In genomic region chr9:24097696-24098095, GRCm38 (mm10) we compare ENCODE assay signal across 34 mouse cellular contexts. TPM values are rescaled to one million over a fixed set of nuclear protein-coding genes. Genes with fewer than 3 reads are reported as not detected.
"Had no signal": no experiment of that assay in that cellular context is flagged by ENCODE, and none has a peak within 500 bp of the region (broad histone marks: within the 10 kb centered on the region; RNA-seq: fewer than 3 reads in every experiment).

Gene Npsr1, plus strand, starts transcription at chr9:24097996.

- H3K4me1 ChIP-seq: heart, embryonic 12.5 days; hindbrain, embryonic 13.5 days; kidney, embryonic 15.5 days; limb, embryonic 13.5 days; limb, embryonic 15.5 days; liver, embryonic 12.5 days had no signal

- H3K4me2 ChIP-seq: heart, embryonic 12.5 days; hindbrain, embryonic 13.5 days; kidney, embryonic 15.5 days; limb, embryonic 13.5 days; limb, embryonic 15.5 days; liver, embryonic 12.5 days had no signal

- DNase-seq: gastrocnemius, postnatal 14 days; gastrocnemius, postnatal 36 days; heart, adult 11 months; heart, adult 2 months; heart, postnatal 10 days; kidney, adult 11 months; kidney, adult 2 months; kidney, adult 9 months; kidney, postnatal 14 days; kidney, postnatal 36 days; layer of hippocampus, adult 9-11 months; layer of hippocampus, postnatal 36 days; left cerebral cortex, postnatal 4 days had no signal

- H3K9me3 ChIP-seq: heart, embryonic 12.5 days; hindbrain, embryonic 13.5 days; kidney, embryonic 15.5 days; limb, embryonic 13.5 days; limb, embryonic 15.5 days; liver, embryonic 12.5 days had no signal

- H3K9ac ChIP-seq: heart, embryonic 12.5 days; hindbrain, embryonic 13.5 days; kidney, embryonic 15.5 days; limb, embryonic 13.5 days; limb, embryonic 15.5 days; liver, embryonic 12.5 days; liver, embryonic 14.5 days had no signal

- H3K4me3 ChIP-seq: heart, adult 2 months; heart, embryonic 12.5 days; hindbrain, embryonic 13.5 days; kidney, embryonic 15.5 days; limb, embryonic 13.5 days; limb, embryonic 15.5 days; liver, embryonic 12.5 days had no signal

- H3K27me3 ChIP-seq: heart, embryonic 12.5 days; hindbrain, embryonic 13.5 days; kidney, embryonic 15.5 days; limb, embryonic 13.5 days; limb, embryonic 15.5 days; liver, embryonic 12.5 days had no signal

- H3K36me3 ChIP-seq: heart, embryonic 12.5 days; hindbrain, embryonic 13.5 days; kidney, embryonic 15.5 days; limb, embryonic 13.5 days; limb, embryonic 15.5 days; liver, embryonic 12.5 days had no signal

- ATAC-seq: hindbrain, embryonic 16.5 days; intestine, embryonic 16.5 days; liver, embryonic 12.5 days had no signal

- H3K27ac ChIP-seq: heart, adult 2 months; hindbrain, embryonic 13.5 days; kidney, embryonic 15.5 days; kidney, postnatal 0 days; limb, embryonic 13.5 days; limb, embryonic 15.5 days; liver, embryonic 12.5 days; liver, embryonic 14.5 days had no signal

RNA-seq across cellular contexts. Expression of gene Npsr1, which starts in this region (rescaled TPM):
- total RNA-seq: gastrocnemius, adult 18-20 months; gastrocnemius, adult 8-10 months; gastrocnemius, postnatal 14 days; gastrocnemius, postnatal 36 days; heart, adult 2 months; heart, postnatal 10 days; heart, postnatal 25 days; hematopoietic stem cell, adult 5-6 weeks; liver, adult 2 months had no signal
- polyA plus RNA-seq: heart, adult 2 months; heart, embryonic 12.5 days; heart, embryonic 14.5 days; heart, embryonic 16.5 days; hindbrain, embryonic 11.5 days; intestine, embryonic 14.5 days; intestine, embryonic 16.5 days; large intestine, adult 2 months; limb, embryonic 11.5 days; limb, embryonic 13.5 days; limb, embryonic 15.5 days; liver, adult 2 months; liver, embryonic 12.5 days had no signal
